Mouse (Mus musculus): ENCODE measurements around the gene Cyba. TPM values are rescaled to one million over a fixed set of nuclear protein-coding genes. Genes with fewer than 3 reads are reported as not detected.

Gene Cyba
- total RNA-seq, 4 experiments from 2014 or later, result 3.8 to 8.6 (median 5.7) TPM

DNA sequence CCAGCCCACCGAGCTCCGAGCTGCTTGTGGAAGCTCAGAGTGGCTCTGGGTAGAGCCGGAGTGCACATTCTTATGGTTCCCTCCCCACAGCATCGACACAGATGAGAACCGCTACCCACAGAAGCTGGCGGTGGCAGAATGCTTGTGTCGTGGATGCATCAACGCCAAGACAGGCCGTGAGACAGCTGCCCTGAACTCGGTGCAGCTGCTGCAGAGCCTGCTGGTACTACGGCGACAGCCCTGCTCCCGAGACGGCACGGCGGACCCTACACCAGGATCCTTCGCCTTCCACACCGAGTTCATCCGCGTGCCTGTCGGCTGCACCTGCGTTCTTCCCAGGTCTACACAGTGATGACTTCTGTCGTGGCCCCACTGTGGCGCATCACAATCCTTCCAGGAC is 9.5 kb downstream of the Cyba start:
- DNase-seq (ENCODE audit: low spot score in 2 of 2), result no peak

DNA sequence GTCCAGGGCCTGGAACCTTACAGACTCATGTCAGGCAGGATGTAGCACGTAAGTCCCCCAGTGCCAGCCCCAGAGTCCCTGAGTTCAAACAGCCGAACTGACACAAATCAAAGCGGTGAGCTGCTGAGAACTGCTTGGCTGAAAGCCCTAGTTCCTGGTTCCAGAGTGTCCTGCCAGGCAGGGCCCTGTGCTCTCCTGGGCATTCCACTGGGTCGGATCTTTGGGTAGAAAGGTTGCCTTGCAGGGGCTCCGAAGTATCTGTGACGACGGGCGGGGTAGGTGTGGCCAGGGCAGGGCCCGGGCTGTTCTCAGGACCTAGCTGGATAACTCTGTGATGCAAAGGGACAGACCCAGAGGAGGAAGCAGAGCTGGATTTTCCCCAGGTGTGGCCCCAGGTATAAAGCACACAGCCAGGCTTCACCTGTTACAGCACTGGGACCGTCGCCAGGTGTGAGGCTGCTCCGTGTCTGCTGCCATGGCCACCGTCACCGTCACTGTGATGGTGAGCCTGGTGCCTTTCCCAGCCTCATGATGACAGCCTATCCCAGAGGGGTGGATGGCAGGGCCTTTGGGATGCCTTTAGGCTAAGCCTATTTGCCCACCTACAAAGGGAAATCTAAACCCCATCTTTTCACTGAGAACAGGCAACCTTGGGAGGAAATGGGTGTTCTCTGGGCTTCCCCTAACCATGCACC is 11.2 kb downstream of the Cyba start, which contains the start of gene Il17c:
Gene Il17c (plus strand): TSS at position 645 of the 695 bp plus-strand sequence.
- no peak for DNase-seq (ENCODE audit: low spot score in 2 of 2)

DNA sequence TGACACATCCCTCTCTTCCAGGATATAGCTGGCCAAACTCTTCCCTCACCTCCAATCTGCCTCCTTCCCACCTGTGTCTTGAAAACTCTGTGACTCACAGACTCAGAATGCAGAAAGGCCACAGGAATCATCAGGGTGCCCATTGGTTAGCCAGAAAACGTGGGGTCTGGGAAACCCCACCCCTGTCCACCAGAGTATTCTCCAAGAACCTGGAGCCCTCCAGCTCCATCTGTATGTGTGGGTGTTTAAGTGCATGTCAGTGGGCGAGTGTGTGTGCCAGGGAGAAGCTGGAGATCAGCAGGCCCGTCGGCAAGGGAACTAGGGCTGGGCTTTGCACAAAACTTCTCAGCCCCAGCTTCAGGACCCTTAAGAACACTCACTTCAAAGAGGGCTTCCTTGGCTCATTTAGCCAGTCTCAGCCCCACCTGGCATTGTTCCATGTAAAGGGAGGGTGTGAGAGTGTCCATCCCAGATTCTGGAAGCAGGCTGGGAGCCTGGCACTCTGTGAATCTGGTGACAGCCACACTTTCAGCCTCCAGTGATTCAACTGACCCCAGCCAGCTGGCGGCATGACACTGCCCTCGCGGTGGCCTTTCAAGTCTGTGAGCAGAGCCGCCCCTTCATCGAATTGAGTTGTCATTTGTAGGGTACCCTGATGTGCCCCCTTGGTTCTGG is 12.7 kb downstream of the Cyba start:
- DNase-seq (ENCODE audit: low spot score in 2 of 2), result no peak

DNA sequence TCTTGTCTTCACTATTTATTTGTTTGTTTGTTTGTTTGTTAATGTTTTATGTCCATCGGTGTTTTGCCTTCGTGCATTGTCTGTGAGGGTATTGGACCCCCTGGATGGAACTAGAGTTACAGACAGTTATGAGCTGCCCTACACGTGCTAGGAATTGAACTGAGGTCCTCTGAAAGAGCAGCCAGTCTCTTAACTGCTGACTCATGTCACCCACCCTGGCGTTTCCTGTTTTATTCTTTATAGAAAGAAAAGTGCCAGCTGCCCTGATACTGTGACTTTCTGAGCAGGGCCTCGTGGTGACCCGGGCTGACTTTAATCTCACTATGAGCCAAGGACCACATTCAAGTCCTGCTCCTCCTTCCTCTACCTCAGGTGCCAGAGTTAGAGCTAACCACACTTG is 17.2 kb downstream of the Cyba start:
- DNase-seq (ENCODE audit: low spot score in 2 of 2), result no peak

DNA sequence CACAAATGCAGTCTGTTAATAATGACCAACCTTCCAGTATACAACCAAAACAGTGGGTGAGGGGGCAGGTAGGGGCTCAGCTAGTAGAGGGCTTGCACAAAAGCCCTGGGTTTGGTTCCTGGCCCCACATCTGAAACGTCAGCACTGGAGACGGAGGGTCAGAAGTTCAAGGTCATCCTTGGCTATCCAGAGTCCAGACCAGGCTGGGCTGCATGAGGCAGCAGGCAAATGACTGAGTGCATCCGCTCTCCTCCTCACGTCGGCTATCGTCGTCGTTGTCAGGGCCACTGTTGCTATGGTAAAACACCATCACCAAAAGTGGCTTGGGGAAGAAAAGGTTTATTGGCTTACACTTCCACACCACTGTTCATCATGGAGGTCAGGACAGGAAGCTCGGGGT is 18.4 kb downstream of the Cyba start:
- no peak for DNase-seq (ENCODE audit: low spot score in 2 of 2)

DNA sequence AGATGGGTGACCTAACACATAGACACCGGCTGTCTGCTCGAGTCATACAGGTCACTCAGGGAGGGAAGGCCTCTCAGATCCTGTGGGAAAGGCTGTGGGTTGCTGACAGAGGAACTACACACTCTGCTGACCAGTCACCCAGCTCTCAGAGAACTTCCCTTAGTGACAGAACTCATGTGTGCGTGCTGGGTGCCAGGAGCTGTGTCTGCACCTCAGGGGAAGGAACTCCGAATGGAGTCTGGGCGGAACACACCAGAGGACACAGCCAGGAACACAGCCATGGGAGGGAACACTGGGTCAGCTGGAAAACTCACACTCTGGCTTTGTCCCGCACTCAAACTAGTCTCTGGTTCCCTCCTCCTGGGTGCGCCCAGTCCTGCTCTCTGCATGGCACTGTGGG is 25.1 kb downstream of the Cyba start:
- no peak for DNase-seq (ENCODE audit: low spot score in 2 of 2)

DNA sequence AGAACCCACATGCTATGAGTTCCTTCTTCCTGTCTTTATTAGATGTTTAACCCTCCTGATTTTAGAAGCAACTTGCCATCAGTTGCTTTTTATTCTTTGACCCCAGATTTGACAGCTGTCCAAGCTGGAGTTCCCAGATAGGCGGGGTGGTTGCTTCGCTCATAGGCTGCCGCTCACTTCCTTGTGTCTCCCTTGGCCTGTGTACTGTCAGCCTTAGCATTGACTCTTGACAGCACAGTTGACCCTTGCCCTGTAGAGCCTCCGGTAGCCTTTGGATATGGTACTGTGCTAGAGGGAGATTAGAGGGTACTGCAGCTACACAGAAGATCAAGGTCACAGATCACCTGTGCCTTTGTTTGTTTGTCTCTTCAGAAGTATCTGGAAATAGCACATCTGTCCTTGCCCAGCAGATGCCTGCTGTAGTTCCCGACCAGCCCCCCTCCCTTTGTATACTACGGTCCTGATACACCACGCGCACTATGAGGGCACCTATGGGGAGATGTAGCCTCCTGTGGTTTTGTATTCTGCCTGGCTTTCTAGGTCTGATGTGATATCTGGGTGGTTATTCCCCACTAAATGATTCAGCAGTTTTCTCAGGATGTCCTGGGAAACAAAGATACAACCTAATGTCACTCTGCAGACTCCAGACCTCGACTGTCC is 27.5 kb downstream of the Cyba start:
- no peak for DNase-seq (ENCODE audit: low spot score in 2 of 2)

DNA sequence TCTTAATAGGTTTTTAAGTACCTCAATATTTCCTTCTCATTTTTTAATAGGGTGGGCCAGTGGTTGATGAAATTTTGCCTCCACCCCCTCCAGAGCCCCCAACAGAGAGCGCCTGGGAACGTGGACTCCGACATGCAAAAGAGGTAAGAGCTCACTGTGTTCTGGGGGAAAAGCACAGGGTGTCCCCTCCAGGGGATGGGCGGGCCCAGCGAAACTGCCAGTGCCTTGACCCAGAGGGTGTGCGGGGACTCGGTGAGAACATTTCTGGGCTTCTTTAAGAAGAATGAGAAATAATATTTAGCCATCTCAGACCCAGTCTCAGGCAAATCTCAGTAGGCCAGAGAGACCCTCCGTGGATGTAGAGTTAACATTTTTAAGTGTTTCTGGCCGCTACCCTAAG is 34.5 kb downstream of the Cyba start:
- DNase-seq (ENCODE audit: low spot score in 2 of 2), result peak in 1 of 2 experiments; percentile 65

DNA sequence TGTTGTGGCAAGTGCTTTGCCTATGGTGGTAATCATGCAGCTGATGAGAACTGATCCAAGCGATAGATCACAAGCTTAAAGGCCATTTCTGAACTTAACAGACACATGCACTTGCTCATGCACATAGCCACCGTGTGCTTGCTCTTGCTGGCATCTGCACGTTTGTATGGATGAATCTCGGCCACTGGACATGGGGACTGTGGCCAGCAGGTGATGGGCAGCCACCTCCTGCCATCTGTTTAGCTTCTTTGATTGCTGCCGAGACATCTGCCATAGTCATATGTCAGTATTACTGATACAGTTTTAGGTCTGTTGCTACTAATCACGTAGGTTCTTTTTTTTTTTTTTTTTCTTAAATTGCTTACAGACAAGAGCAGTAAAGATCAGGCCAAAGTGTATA is 37.4 kb downstream of the Cyba start:
- DNase-seq (ENCODE audit: low spot score in 2 of 2), result no peak

DNA sequence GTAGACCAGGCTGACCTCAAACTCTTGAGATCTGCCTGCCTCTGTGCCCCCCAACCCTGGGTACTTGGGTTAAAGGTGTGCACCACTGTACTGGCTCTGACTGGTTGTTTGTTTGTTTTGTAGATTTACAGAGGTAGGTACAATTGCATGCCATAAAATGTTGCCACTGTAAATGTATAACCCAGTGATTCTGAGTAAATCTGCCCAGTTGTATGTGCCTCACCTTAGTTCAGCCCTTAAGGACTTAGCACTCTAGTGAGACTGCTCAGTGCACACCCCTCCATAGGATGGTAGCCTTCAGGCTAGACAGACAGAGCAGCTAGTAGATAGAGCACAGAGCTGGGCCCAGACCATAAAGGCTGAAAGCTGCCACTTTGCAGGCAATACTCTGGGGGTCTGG is 39.0 kb downstream of the Cyba start:
- DNase-seq (ENCODE audit: low spot score in 2 of 2), result no peak

DNA sequence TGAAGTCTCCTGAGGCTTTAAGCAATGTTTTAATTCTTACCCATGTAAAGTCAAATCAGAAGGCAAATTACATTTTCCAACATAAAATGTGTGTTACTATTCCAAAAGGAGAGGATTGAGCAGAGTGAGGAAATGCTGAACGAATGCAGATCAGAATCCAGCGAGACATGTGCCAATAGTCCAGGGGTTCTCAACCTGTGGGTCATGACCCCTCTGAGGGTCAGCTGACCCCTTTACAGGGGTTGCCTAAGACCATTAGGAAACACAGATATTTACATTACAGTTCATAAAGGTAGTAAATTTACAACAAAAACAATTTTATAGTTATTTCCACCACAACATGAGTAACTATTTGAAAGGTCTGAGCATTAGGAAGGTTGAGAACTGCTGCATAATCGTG is 42.0 kb downstream of the Cyba start:
- DNase-seq (ENCODE audit: low spot score in 2 of 2), result no peak

DNA sequence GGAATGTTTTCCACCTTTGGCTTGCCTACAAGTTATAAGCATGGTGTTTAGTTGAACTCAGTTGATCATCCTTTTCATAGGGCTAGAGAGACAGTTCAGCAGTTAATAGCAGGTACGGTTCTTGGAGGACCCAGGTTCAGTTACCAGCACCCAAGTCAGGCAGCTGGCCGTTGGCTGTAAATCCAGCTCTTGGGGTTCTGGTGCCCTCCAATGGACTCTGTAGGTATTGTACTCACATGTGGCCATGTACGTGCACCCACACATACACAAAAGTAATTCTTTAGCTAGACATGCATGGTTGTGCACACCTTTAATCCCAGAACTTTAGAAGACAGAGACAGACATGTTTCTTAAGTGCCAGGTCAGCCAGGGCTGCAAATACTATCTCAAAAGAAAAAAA is 43.4 kb downstream of the Cyba start:
- DNase-seq (ENCODE audit: low spot score in 2 of 2), result no peak

DNA sequence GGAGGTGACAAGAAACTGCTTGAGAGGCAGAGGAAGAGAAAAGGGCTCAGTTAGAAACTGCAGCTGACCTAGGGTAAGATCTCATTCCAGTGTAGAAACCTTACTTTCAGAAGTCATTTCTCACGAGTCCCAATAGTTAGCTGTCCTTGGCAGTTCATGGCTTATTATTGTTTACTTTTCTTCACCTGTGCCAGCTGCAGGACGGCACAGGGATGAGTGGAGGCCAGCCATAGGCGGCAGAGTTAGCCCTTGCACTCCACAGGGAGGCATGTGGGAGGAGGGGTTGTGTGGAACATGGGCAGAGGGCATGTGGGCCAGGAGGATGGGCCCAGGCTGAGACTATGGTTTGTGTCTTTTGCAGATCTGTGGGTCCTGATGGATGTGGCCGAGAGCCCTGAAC is 49.7 kb downstream of the Cyba start:
- DNase-seq (ENCODE audit: low spot score in 2 of 2), result no peak

DNA sequence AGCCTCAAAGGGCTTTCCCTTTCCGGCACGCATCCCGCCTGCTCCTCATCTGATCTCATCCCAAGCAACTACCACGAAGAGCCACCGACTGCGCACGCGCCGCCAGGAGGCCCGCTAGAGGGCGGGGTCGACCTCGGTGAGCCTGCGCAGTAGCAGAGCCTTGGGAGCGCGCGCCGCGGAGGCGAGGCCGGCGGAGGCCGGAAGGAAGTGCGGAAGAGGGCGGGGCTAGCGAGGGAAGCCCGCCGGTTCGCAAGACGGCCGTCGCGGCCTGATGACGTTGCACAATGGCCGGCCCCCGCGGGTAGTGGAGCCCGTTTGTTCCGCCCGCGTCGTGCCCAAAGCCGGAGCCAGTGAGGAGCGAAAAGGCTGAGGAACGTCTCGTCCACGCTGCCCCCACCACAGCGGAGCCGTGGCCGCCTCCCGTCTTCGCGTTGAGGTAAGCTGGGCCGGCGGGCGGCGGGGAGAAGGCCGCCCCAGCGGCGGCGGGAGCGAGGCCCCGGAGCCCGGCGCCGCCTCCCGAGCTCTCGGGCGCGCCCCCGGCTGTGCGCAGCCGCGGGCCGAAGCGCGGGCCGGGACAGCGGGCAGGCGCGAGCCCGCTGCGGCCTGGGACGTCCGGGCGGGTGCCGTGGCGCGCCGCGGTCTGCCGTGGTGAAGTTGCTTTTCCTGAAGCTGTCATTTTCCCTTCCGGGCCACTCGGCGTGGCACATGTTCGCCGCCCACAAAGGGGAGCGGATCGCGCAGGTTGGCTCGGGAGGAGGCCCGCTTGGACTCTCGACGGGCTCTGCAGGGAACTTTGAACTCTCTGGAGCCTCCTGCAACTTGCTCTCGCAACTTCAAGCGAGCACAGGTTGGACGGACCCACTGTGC is 56.1 kb downstream of the Cyba start, which contains the start of gene Zc3h18:
Gene Zc3h18 (plus strand): TSS at position 245 of the 867 bp plus-strand sequence.
- DNase-seq (ENCODE audit: low spot score in 2 of 2), result peak; percentile 97 to 99

DNA sequence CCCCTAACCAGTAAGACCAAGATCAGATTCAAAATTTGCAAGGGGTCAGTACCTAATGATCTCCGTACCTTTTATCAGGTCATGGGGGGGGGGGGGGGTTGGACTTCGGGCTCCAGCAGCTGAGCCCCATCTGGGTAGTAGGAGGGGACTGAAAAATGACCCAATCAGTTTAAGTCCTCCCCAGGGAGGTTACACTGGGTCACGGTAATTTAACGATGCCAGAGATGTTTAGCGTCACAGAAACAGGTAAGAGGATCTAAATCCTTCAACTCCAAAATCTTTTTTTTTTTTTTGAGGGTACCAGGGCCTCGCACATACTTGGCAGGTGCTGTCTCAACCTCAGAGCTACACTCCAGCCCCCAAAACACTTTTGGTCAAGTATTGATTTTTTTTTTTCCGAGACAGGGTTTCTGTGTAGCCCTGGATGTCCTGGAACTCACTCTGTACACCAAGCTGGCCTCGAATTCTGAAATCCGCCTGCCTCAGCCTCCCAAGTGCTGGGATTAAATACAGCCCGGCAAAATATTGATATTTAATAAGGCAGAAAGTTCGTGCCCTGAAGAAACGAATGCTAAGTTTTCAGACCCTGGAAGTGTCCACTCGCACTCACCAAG is 56.9 kb downstream of the Cyba start:
- DNase-seq (ENCODE audit: low spot score in 2 of 2), result no peak

DNA sequence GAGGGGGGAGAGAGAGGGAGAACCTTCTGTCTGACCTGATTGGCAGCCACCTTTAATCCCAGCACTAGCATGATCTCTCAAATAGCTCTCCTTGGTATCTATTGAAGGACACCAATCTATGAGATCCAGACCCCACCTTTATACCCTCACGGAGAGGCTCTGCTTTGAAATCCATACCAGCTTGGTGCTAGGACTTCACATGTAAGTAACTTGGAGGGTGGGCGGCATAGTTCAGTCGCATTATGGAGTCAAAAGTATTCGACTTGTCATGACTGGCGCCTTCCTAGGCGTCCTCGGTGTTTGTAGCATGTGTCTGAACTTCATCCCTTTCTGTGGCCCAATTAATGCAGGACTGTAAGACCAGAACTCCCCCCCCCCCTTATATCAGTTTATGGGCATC is 57.4 kb downstream of the Cyba start:
- DNase-seq (ENCODE audit: low spot score in 2 of 2), result no peak

Small RNA genes within 50 kb of the gene (microRNA-seq; reads per million reads assigned to microRNA genes)
- not detected for gene Gm24366

Other genes starting within 250 kb of the Cyba start
- 1 to 10 TPM; 4.7 to 9.2 (median 6.3) TPM for gene Zfpm1, start 150.8 kb downstream of the Cyba start, total RNA-seq (2022)
- gene Trhr2, start 72.2 kb downstream of the Cyba start, total RNA-seq (2022), result not detected
- 10 to 100 TPM; 22.9 to 30.7 (median 25.8) TPM for gene Zc3h18, start 56.3 kb downstream of the Cyba start, total RNA-seq (2022)
- gene Il17c, start 10.9 kb downstream of the Cyba start, total RNA-seq (2022), result not detected
- gene Mvd, start 10.5 kb upstream of the Cyba start, total RNA-seq (2022), result 1 to 10 TPM; 3.4 to 5.5 (median 4.8) TPM
- gene Snai3, start 27.8 kb upstream of the Cyba start, total RNA-seq (2022), result 10 to 100 TPM in 3 of 4 experiments, 1 to 10 TPM in 1; 8.9 to 15.4 (median 13.7) TPM
- gene Rnf166, start 43.1 kb upstream of the Cyba start, total RNA-seq (2022), result 10 to 100 TPM; 29.9 to 37.5 (median 32.4) TPM
- 1 to 10 TPM; 6.1 to 7.2 (median 6.7) TPM for gene Ctu2, start 43.2 kb upstream of the Cyba start, total RNA-seq (2022)
- gene Piezo1, start 118.4 kb upstream of the Cyba start, total RNA-seq (2022), result 10 to 100 TPM; 11.7 to 14.4 (median 13.9) TPM
- gene Cdt1, start 135.1 kb upstream of the Cyba start, total RNA-seq (2022), result 1 to 10 TPM in 1 of 4 experiments, under 1 TPM in 3; 0.47 to 1.0 (median 0.83) TPM
- gene Aprt, start 144.0 kb upstream of the Cyba start, total RNA-seq (2022), result 10 to 100 TPM; 42.7 to 49.4 (median 45.2) TPM
- under 1 TPM; 0.92 to 0.96 (median 0.93) TPM for gene Galns, start 178.5 kb upstream of the Cyba start, total RNA-seq (2022)
- 10 to 100 TPM; 38.7 to 49.7 (median 44.0) TPM for gene Trappc2l, start 178.7 kb upstream of the Cyba start, total RNA-seq (2022)
- gene Pabpn1l, start 189.8 kb upstream of the Cyba start, total RNA-seq (2022), result under 1 TPM in 1 of 4 experiments, not detected in 3; 0.27 TPM